Mouse (Mus musculus): ENCODE data around the gene Ttc8.

GRCm38 (mm10) chr12:99015870-99016269, 95.5 kb downstream of the Ttc8 start:
- no peak for TF ChIP-seq CTCF (IDR thresholded peaks at IDR 0.05)
- no peak for TF ChIP-seq EP300 (IDR thresholded peaks at IDR 0.05)

Data from lung, postnatal 0 days (tissue).